Mouse (Mus musculus) stomach, postnatal 0 days (tissue): ENCODE data around the gene Tff1. TPM values are rescaled to one million over a fixed set of nuclear protein-coding genes. Genes with fewer than 3 reads are reported as not detected.

Experiments used
- ATAC-seq: fragments of 200-750 bp; cut with Nextera tagmentation; 2 replicates; pipeline ENCODE4 v1.8.0; 2017; ENCODE audit not compliant: low FRiP score, low TSS enrichment
- DNase-seq: peaks from one replicate; pipeline ENCODE4 v3.0.0-alpha.2; 2016; ENCODE audit warnings: low spot score
- H3K27ac ChIP-seq: fragments of 300-500 bp; sonication (generic); replicated peaks from 2 replicates; pipeline ENCODE4 v1.5.1; 2014; ENCODE audit warnings: mild to moderate bottlenecking, control low read depth
- H3K27me3 ChIP-seq: fragments of 300-500 bp; sonication (generic); 2 replicates; pipeline ENCODE4 v1.6.1; 2014; ENCODE audit warnings: low read length; ENCODE audit not compliant: control insufficient read depth, insufficient read depth
- H3K36me3 ChIP-seq: fragments of 300-500 bp; sonication (generic); 2 replicates; pipeline ENCODE4 v1.6.1; 2014; ENCODE audit warnings: low read length, mixed read lengths; ENCODE audit not compliant: control insufficient read depth, insufficient read depth
- H3K4me1 ChIP-seq: fragments of 300-500 bp; sonication (generic); replicated peaks from 2 replicates; pipeline ENCODE4 v1.6.1; 2014; ENCODE audit warnings: antibody characterized with exemption; ENCODE audit not compliant: control insufficient read depth, insufficient read depth
- H3K4me2 ChIP-seq: fragments of 300-500 bp; sonication (generic); replicated peaks from 2 replicates; pipeline ENCODE4 v1.6.1; 2014; ENCODE audit warnings: low read depth, mild to moderate bottlenecking, control low read depth, moderate library complexity
- H3K4me3 ChIP-seq: fragments of 300-500 bp; sonication (generic); 2 replicates; pipeline ENCODE4 v1.5.1; 2014; ENCODE audit warnings: low read depth, low read length, control low read depth
- H3K9ac ChIP-seq: fragments of 300-500 bp; sonication (generic); 2 replicates; pipeline ENCODE4 v1.6.1; 2014; ENCODE audit warnings: mild to moderate bottlenecking, low read length, control low read depth, mixed read lengths
- H3K9me3 ChIP-seq: fragments of 300-500 bp; sonication (generic); 2 replicates; pipeline ENCODE4 v1.6.1; 2016; ENCODE audit warnings: low read length; ENCODE audit not compliant: control insufficient read depth
- CTCF ChIP-seq: IDR thresholded peaks from 2 replicates; pipeline ENCODE4 v1.5.1; 2016; ENCODE audit warnings: antibody characterized with exemption, low read depth, mild to moderate bottlenecking, moderate library complexity
- EP300 ChIP-seq: optimal IDR thresholded peaks from 2 replicates; pipeline ENCODE3; 2016; ENCODE audit warnings: antibody characterized with exemption
- WGBS: fragments of 180-500 bp; shearing (Covaris S2); extraction: QIAGEN DNeasy Blood & Tissue Kit; methylation state at CpG from one replicate; pipeline ENCODE4 v1.1.7; 2014; 5-methylcytosine and 5-hydroxymethylcytosine counted together
- polyA plus RNA-seq: library from polyadenylated mRNA; unstranded; fragments of >200 nt; fragmentation: Nextera tagmentation; extraction: Ambion mirVana; gene quantifications from 2 replicates; pipeline ENCODE4 v1.2.1, GENCODE M21; 2015

Tff1 gene
- polyA plus RNA-seq, 1 experiment from 2014 or later: 9,478 TPM

DNA sequence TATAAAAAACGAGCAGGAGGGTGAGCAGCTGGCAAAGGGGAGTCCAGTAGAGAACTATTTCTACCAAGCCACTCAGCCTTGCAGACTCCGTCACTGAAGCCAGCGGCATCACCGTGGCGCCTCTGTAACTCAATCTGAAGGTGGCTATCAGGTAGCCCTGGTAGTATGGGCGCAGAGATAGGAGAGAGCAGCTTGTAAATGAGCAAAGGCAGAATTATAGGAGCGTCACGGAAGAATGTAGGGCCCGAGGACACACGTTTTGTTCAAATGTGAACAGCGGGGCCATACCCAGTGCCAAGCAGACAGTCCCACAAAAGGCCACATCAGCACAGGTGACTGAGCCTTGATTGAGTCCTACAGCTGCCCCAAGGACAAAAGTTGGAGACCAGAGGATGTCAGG, 33.8 kb upstream of the Tff1 start, which contains the start of gene Tmprss3:
TSS of gene Tmprss3 (minus strand) at position 101 of the 400 bp plus-strand sequence.
- H3K4me1 ChIP-seq: no peaks in the 10 kb centered on the region
- 84% methylated on average over 11 of the region's 11 CpGs for WGBS
- ATAC-seq (no peak), DNase-seq (no peak)
- H3K36me3 ChIP-seq: no peaks in the 10 kb centered on the region
- no peaks in the 10 kb centered on the region for H3K27me3 ChIP-seq
- no peak within 1 kb of the TSS for H3K9ac ChIP-seq
- H3K27ac ChIP-seq: no peak within 1 kb of the TSS
- H3K4me2 ChIP-seq: no peak within 1 kb of the TSS
- TF ChIP-seq CTCF (no peak), EP300 (no peak)
- H3K4me3 ChIP-seq: no peak within 1 kb of the TSS
- H3K9me3 ChIP-seq: no peaks in the 10 kb centered on the region

GRCm38 (mm10) chr17:31196283-31196682, 31.2 kb upstream of the Tff1 start:
- Histone ChIP-seq H3K4me3 (no peak overlapping the region), H3K27ac (no peak overlapping the region), H3K9ac (no peak overlapping the region), H3K36me3 (no peaks in the 10 kb centered on the region), H3K27me3 (no peaks in the 10 kb centered on the region), H3K9me3 (no peaks in the 10 kb centered on the region), H3K4me2 (no peak overlapping the region), H3K4me1 (no peaks in the 10 kb centered on the region)
- WGBS: 73% methylated on average over 7 of the region's 7 CpGs
- ATAC-seq (no peak), DNase-seq (no peak)
- no peak for TF ChIP-seq CTCF
- TF ChIP-seq EP300: no peak

DNA sequence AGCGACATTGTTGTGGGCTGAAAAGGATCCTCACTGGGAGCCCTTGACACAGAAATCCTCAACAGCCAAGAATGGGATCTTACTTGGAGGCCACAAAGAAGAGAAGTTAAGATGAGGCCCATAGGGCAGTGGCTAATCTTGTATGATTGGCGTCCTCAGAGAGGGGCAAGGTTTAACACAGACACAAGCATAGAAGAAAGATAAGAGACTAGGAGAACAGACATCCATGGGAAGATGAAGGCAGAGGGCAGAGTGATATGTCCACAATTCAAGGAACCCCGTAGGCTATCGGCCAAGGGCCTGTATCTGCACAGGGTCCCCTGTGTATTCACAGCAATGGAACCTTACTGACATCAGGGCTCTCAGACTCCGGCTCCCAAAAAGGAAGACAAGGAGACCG, 30.1 kb upstream of the Tff1 start:
- Histone ChIP-seq H3K4me1 (no peaks in the 10 kb centered on the region), H3K4me3 (no peak overlapping the region), H3K4me2 (no peak overlapping the region), H3K36me3 (no peaks in the 10 kb centered on the region), H3K27ac (no peak overlapping the region), H3K9me3 (no peaks in the 10 kb centered on the region), H3K9ac (no peak overlapping the region), H3K27me3 (no peaks in the 10 kb centered on the region)
- DNase-seq: no peak
- ATAC-seq: no peak
- WGBS: 88% methylated on average over 6 of the region's 6 CpGs
- no peak for TF ChIP-seq CTCF
- no peak for TF ChIP-seq EP300

- TF ChIP-seq EP300: no peak
- 67% methylated on average over 9 of the region's 9 CpGs for WGBS
- Histone ChIP-seq H3K36me3 (no peaks in the 10 kb centered on the region), H3K9me3 (no peaks in the 10 kb centered on the region), H3K4me3 (no peak overlapping the region), H3K4me1 (no peaks in the 10 kb centered on the region), H3K27ac (no peak overlapping the region), H3K9ac (no peak overlapping the region), H3K4me2 (no peak overlapping the region), H3K27me3 (no peaks in the 10 kb centered on the region)
- ATAC-seq (no peak), DNase-seq (no peak)
Observed at GRCm38 (mm10) chr17:31193360-31193759, 28.3 kb upstream of the Tff1 start.

- no peak overlapping the region for H3K4me3 ChIP-seq
- no peaks in the 10 kb centered on the region for H3K4me1 ChIP-seq
- ATAC-seq (no peak), DNase-seq (no peak)
- no peak overlapping the region for H3K9ac ChIP-seq
- H3K36me3 ChIP-seq: no peaks in the 10 kb centered on the region
- WGBS: 35% methylated on average over 2 of the region's 2 CpGs
- H3K27ac ChIP-seq: no peak overlapping the region
- no peaks in the 10 kb centered on the region for H3K27me3 ChIP-seq
- no peak overlapping the region for H3K4me2 ChIP-seq
- TF ChIP-seq CTCF (no peak), EP300 (no peak)
- H3K9me3 ChIP-seq: no peaks in the 10 kb centered on the region
Observed at GRCm38 (mm10) chr17:31192663-31193062, 27.6 kb upstream of the Tff1 start.

DNA sequence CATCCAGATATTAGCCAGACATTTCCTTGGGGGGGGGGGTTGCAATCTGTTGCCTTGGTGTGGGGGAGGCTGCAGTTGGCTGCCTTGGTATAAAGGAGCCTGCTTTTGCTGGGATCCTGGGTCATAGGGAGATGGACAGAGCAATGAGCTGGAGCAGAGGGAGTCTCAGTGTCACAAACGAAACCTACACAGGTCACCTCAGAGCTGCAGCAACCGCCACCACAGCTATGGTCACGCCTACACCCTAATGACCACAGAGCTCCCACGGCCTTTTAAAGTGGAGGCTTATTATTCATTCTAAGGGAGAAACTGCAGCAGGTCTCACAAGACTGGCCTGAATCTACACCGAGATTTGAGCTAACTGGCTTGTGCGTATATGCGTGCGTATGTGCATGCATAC, 26.7 kb upstream of the Tff1 start:
- H3K9me3 ChIP-seq: no peaks in the 10 kb centered on the region
- WGBS: 67% methylated on average over 8 of the region's 8 CpGs
- TF ChIP-seq EP300 (no peak), CTCF (no peak)
- ATAC-seq (no peak), DNase-seq (no peak)
- H3K27ac ChIP-seq: no peak overlapping the region
- H3K4me1 ChIP-seq: no peaks in the 10 kb centered on the region
- H3K4me3 ChIP-seq: no peak overlapping the region
- no peak overlapping the region for H3K4me2 ChIP-seq
- H3K27me3 ChIP-seq: no peaks in the 10 kb centered on the region
- no peak overlapping the region for H3K9ac ChIP-seq
- no peaks in the 10 kb centered on the region for H3K36me3 ChIP-seq
